Mouse (Mus musculus) hindbrain, embryonic 11.5 days (tissue): ENCODE data around the gene Gadd45gip1. TPM values are rescaled to one million over a fixed set of nuclear protein-coding genes. Genes with fewer than 3 reads are reported as not detected.

Experiments used
- ATAC-seq: fragments of 200-750 bp; cut with Nextera tagmentation; 2 replicates; pipeline ENCODE4 v1.8.0; 2017; ENCODE audit warnings: mild to moderate bottlenecking, moderate TSS enrichment, moderate library complexity; ENCODE audit not compliant: low FRiP score
- DNase-seq: peaks from one replicate; pipeline ENCODE4 v3.0.0-alpha.2; 2015; ENCODE audit warnings: low spot score
- H3K27ac ChIP-seq: fragments of 300-500 bp; sonication (generic); 2 replicates; pipeline ENCODE4 v1.5.1; 2014; ENCODE audit warnings: mild to moderate bottlenecking, low read depth, low read length
- H3K27me3 ChIP-seq: fragments of 300-500 bp; sonication (generic); 2 replicates; pipeline ENCODE4 v1.6.1; 2014; ENCODE audit warnings: mild to moderate bottlenecking, low read length, moderate library complexity, mixed read lengths; ENCODE audit not compliant: control insufficient read depth, insufficient read depth
- H3K36me3 ChIP-seq: fragments of 300-500 bp; sonication (generic); 2 replicates; pipeline ENCODE4 v1.6.1; 2014; ENCODE audit warnings: mild to moderate bottlenecking, low read length, moderate library complexity, mixed read lengths; ENCODE audit not compliant: control insufficient read depth, insufficient read depth
- H3K4me1 ChIP-seq: fragments of 300-500 bp; sonication (generic); replicated peaks from 2 replicates; pipeline ENCODE4 v1.6.1; 2014; ENCODE audit warnings: low read length, mixed read lengths; ENCODE audit not compliant: control insufficient read depth, insufficient read depth
- H3K4me2 ChIP-seq: fragments of 300-500 bp; sonication (generic); replicated peaks from 2 replicates; pipeline ENCODE4 v1.6.1; 2014; ENCODE audit warnings: mild to moderate bottlenecking, low read depth, low read length
- H3K4me3 ChIP-seq: fragments of 300-500 bp; sonication (generic); 2 replicates; pipeline ENCODE4 v1.5.1; 2014; ENCODE audit warnings: low read depth, low read length
- H3K9ac ChIP-seq: fragments of 300-500 bp; sonication (generic); 2 replicates; pipeline ENCODE4 v1.6.1; 2014; ENCODE audit warnings: low read depth, low read length
- H3K9me3 ChIP-seq: fragments of 300-500 bp; sonication (generic); 2 replicates; pipeline ENCODE4 v1.6.1; 2016; ENCODE audit warnings: low read length; ENCODE audit not compliant: control insufficient read depth
- whole genome bisulfite sequencing: fragments of 180-500 bp; shearing (Covaris S2); extraction: QIAGEN DNeasy Blood & Tissue Kit; methylation state at CpG from one replicate; pipeline ENCODE4 v1.1.7; 2014; 5-methylcytosine and 5-hydroxymethylcytosine counted together
- polyA plus RNA-seq: library from polyadenylated mRNA; unstranded; fragments of >200 nt; fragmentation: Nextera tagmentation; extraction: Ambion mirVana; gene quantifications from 2 replicates; pipeline ENCODE4 v1.2.1, GENCODE M21; 2014

Gene Gadd45gip1
- polyA plus RNA-seq = 36.0 and 37.2 TPM in 2 replicates

DNA sequence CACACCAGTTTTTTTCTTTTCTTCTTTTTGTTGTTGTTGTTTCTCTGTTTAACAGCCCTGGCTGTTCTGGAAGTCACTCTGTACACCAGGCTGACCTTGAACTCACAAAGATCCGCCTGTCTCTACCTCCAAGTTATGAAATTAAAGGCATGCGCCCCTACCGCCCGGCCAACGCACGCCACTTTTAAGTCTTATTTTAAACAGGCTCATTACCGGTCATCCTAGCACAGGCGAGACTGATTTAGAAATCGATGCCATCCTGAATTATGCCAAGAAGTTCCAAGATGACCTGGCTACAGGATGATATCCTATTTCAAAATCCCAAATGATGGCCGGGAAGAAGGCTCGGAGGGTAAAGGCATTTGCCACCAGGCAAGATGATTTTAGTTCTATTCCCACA lies at the start of gene Gadd45gip1:
Gene Gadd45gip1, plus strand, starts transcription at position 33 of the 400 bp plus-strand sequence.
- Histone ChIP-seq H3K4me3 (peak within 1 kb of the TSS; percentile 93), H3K9ac (peak within 1 kb of the TSS; percentile 97), H3K4me1 (no peaks in the 10 kb centered on the region), H3K4me2 (peak within 1 kb of the TSS; percentile 61), H3K27me3 (no peaks in the 10 kb centered on the region), H3K27ac (peak within 1 kb of the TSS; percentile 94), H3K36me3 (peaks cover 5% of the 10 kb centered on the region; the same call in 1 of the 2 replicates), H3K9me3 (no peaks in the 10 kb centered on the region)
- DNase-seq (peak; percentile 30), ATAC-seq (no peak)
- 85% methylated on average over 11 of the region's 11 CpGs for WGBS

DNA sequence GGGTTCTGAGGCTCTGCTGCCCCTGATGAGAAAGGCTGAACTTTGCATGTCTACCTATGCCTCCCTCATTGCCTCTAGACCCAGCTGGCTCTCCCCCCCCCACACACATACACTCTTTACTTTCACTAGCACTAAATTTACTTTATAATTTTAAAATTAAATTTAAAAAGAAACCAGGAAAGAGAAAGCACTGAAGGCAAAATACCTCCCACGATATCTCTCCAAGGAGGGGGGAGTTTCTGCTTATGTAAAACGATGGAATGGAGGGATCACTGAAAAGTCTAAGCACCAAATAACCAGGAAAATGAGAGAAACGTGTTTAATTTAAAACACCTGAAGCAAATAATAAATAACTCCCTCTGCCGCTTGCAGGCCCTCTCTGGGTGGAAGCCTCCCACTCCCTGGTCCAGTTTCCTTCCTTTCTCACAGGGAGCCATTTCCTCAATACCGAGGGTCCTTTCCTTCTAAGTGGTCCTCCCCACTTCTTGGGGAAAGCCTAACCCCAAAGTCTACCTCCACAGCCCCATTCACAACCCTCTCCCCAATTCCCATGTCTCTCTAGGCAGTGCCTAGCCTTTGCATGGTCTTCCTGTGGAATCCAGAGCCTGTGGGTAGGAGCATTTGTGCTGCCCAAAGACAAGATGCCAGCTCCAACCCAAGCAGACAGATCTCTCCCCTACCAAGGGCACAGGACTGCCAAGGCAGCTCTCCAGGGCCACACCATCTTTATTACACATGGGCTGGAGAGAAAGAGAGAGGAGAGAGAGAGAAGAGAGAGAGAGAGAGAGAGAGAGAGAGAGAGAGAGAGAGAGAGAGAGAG lies 49.4 kb upstream of the Gadd45gip1 start:
- Histone ChIP-seq H3K9ac (no peak overlapping the region), H3K4me3 (no peak overlapping the region), H3K27me3 (peaks cover 99% of the 10 kb centered on the region), H3K4me1 (no peaks in the 10 kb centered on the region; the same call in 1 of the 2 replicates), H3K27ac (no peak overlapping the region), H3K4me2 (no peak overlapping the region), H3K9me3 (no peaks in the 10 kb centered on the region), H3K36me3 (no peaks in the 10 kb centered on the region)
- ATAC-seq (no peak), DNase-seq (peak; percentile 49)
- WGBS = under 1% methylated on average over 5 of the region's 5 CpGs

DNA sequence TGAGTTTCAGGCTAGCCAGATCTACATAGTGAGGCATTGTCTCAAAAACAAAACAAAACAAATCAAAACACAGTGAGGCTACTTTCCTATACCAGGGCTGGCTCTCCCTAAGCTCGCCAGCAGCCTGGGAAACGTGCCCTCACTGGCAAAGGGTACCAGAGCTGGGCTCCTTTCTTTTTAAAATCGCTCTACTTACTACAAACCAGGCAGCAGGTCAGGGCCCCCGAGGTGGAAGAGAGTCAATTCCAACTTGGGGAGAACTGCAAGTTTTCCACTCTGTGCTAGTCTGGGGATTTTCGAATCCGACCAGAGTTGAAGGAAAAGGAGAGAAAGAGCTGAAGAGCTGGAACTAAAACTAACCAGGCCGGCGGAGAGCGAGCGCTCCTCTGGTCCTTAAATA lies 48.6 kb upstream of the Gadd45gip1 start:
- no peak overlapping the region for H3K27ac ChIP-seq
- no peaks in the 10 kb centered on the region for H3K36me3 ChIP-seq
- H3K9ac ChIP-seq = no peak overlapping the region
- H3K9me3 ChIP-seq = no peaks in the 10 kb centered on the region
- WGBS = 2% methylated on average over 10 of the region's 10 CpGs
- ATAC-seq = no peak
- no peaks in the 10 kb centered on the region; the same call in 1 of the 2 replicates for H3K4me1 ChIP-seq
- no peak overlapping the region for H3K4me3 ChIP-seq
- DNase-seq = peak; percentile 58
- H3K4me2 ChIP-seq = no peak overlapping the region
- peaks cover 99% of the 10 kb centered on the region for H3K27me3 ChIP-seq

DNA sequence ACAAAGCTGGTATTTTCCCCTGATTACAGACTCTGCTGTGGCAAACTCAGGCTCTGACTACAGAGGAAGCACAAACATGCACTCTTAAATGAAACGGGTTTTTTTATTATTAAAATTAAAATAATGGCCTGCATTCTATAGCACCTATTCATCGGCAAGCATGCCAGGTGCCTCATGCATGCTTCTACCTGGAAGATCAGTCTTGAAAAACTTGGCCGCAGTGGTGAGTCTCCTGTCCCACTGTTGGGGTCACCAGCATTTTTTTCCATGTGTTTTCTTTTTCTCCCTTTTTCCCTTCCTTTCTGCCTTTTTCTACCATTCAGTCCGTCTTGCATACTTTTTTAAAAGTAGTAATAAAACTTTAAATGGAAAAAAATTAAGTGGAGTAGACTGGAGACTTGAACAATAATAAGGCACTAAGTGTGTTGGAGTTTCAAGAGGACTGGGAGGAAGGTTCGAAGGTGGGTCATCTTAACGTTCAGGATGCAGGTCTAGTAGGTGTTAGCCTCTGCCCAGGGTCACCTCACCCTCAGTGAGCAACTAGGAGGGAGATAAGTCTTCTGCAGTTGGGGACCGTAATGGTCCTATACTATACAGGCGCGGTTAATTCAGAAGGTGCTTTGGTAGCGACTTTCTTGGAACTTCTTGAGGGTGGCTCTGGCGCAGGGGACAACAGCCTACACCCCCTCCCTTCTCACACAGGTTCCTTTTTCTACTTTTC lies 48.0 kb upstream of the Gadd45gip1 start:
- Histone ChIP-seq H3K27me3 (peaks cover 99% of the 10 kb centered on the region), H3K4me3 (no peak overlapping the region), H3K4me1 (no peaks in the 10 kb centered on the region; the same call in 1 of the 2 replicates), H3K9ac (no peak overlapping the region), H3K9me3 (no peaks in the 10 kb centered on the region), H3K27ac (no peak overlapping the region), H3K4me2 (no peak overlapping the region), H3K36me3 (no peaks in the 10 kb centered on the region)
- DNase-seq = peak; percentile 57
- no peak for ATAC-seq
- WGBS = 2% methylated on average over 11 of the region's 11 CpGs

DNA sequence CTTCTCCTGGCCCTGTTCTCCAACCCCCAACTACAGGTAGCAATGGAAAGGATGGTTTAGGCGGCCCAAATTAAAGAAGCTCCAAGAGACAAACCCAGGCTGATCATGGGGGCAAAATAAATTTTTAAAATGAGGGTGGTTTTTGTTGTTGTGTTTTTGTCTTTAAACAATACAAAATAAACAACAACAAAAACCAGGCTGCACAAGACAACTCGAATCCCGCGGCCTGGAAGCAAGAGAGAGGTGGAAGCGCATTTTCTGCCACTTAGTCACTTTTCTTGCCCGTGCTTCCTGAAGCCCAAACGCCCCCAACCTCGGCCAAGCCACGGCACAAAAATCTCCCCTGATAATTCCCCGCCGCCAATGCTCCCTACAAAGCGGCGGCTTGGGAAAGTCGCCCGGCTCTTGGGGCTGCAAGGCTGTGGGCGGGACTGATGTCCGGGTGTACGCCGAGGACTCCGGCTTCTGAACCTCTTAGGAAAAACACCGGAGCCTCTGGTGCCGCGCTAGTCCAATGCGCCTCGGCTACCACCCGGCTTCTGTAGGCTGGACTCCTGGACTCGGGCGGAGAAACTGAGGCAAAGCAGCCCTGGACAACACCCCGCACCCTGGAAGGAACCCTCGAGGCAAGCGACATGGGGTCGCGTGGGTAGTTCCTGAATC lies 47.3 kb upstream of the Gadd45gip1 start:
- ATAC-seq (no peak; the same call in 1 of the 2 replicates), DNase-seq (peak; percentile 60)
- WGBS = under 1% methylated on average over 33 of the region's 33 CpGs
- H3K27ac ChIP-seq = no peak overlapping the region
- H3K4me1 ChIP-seq = no peaks in the 10 kb centered on the region; the same call in 1 of the 2 replicates
- no peaks in the 10 kb centered on the region for H3K36me3 ChIP-seq
- no peak overlapping the region for H3K4me2 ChIP-seq
- H3K9me3 ChIP-seq = no peaks in the 10 kb centered on the region
- H3K9ac ChIP-seq = no peak overlapping the region
- H3K4me3 ChIP-seq = no peak overlapping the region
- peaks cover 99% of the 10 kb centered on the region for H3K27me3 ChIP-seq

DNA sequence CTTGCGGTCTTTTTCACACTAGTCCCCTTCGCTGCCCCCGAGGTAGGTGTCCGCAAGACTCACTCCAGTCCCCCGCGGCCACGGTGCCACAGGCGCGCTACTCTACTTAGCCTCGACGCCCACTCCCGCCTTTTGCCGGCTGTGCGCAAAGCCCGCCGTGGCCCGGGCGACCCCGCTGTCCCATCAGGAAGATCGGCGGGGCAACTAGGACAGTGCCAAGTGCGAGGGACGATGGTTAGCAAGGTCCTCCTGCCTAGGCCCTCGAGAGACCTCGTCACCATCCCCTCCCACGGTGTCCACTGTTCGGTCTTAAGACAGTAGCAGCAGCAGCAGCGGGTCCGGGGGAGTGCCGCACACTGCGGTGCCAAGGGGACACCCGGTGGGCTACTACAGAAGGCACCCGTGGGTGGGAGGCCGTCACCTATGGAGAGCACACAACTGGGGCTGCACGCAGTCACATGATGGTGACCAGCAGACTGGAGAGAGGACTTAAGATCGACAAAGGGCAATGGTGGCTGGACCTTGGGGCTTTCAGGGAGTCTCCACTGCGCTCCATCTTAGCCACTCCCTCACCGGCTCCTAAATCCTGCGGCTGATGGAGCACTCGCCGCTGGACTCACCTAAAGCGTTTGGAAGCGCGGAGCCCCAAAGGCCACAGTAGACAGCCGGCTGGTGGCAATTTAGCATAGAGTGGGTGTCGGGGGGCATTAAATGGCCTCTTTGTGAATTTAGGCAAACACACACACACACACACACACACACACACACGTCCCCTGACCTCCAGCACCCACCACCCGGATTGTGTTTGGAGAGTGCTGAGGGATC lies 46.4 kb upstream of the Gadd45gip1 start:
- ATAC-seq = no peak
- H3K9me3 ChIP-seq = no peaks in the 10 kb centered on the region
- H3K27ac ChIP-seq = no peak overlapping the region
- WGBS = under 1% methylated on average over 47 of the region's 48 CpGs
- no peak overlapping the region for H3K4me3 ChIP-seq
- H3K4me2 ChIP-seq = no peak overlapping the region
- no peaks in the 10 kb centered on the region for H3K36me3 ChIP-seq
- H3K4me1 ChIP-seq = no peaks in the 10 kb centered on the region
- H3K9ac ChIP-seq = no peak overlapping the region
- DNase-seq = peak; percentile 58
- peaks cover 99% of the 10 kb centered on the region for H3K27me3 ChIP-seq

DNA sequence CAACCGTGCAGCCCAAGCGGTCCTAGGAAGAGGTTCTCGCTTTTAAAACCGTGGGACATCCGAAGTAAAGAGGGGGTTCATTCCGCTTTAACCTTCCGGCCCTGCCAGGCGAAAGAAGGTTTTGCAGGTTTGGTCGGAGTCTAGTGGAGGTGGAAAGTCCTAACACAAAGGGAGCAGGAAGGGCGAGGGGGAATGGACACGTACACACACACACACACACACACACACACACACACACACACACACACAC lies 45.9 kb upstream of the Gadd45gip1 start:
- DNase-seq (no peak), ATAC-seq (no peak)
- no peak overlapping the region for H3K4me2 ChIP-seq
- H3K27me3 ChIP-seq = peaks cover 99% of the 10 kb centered on the region
- H3K4me1 ChIP-seq = no peaks in the 10 kb centered on the region
- H3K4me3 ChIP-seq = no peak overlapping the region
- WGBS = under 1% methylated on average over 11 of the region's 11 CpGs
- H3K36me3 ChIP-seq = no peaks in the 10 kb centered on the region
- H3K27ac ChIP-seq = no peak overlapping the region
- H3K9ac ChIP-seq = no peak overlapping the region
- no peaks in the 10 kb centered on the region for H3K9me3 ChIP-seq
